Mouse (Mus musculus) adrenal gland, adult 2 months (tissue): ENCODE measurements around the gene Wnk2. TPM values are rescaled to one million over a fixed set of nuclear protein-coding genes. Genes with fewer than 3 reads are reported as not detected.

Source experiments
- polyA plus RNA-seq: library from polyadenylated mRNA; depleted of rRNA; stranded (reverse); fragments of >200 nt; gene quantifications from 2 replicates; pipeline ENCODE4 v1.2.3, GENCODE M21; 2012; rRNA removed
- total RNA-seq, 2 experiments: library from RNA; stranded (reverse); gene quantifications; 2 replicates each; pipeline ENCODE4 v1.2.3; 2021

The Wnk2 gene
- total and polyA plus RNA-seq, 3 experiments = 2.5 to 4.2 (median 3.2) TPM

Other genes with a start within 250 kb of the Wnk2 start
- 100 to 1,000 TPM; 160 to 173 TPM for gene Fam120a, start 180.0 kb downstream of the Wnk2 start, total RNA-seq
- 76.8 and 86.1 TPM in 2 replicates for gene Fam120a, start 180.0 kb downstream of the Wnk2 start, polyA plus RNA-seq
- gene Ninj1, start 39.5 kb upstream of the Wnk2 start, total RNA-seq = 10 to 100 TPM; 64.9 to 66.3 TPM
- 184 and 303 TPM in 2 replicates for gene Ninj1, start 39.5 kb upstream of the Wnk2 start, polyA plus RNA-seq
- 10 to 100 TPM; 69.7 to 78.1 TPM for gene Card19, start 68.0 kb upstream of the Wnk2 start, total RNA-seq
- 250 and 286 TPM in 2 replicates for gene Card19, start 68.0 kb upstream of the Wnk2 start, polyA plus RNA-seq
- 10 to 100 TPM in 1 of 2 experiments, under 1 TPM in 1; 0.52 to 10.9 TPM for gene Susd3, start 100.7 kb upstream of the Wnk2 start, total RNA-seq
- 5.0 and 143 TPM in 2 replicates for gene Susd3, start 100.7 kb upstream of the Wnk2 start, polyA plus RNA-seq
- gene Fgd3, start 172.3 kb upstream of the Wnk2 start, total RNA-seq = 1 to 10 TPM; 3.1 to 6.0 TPM
- 1.3 and 2.3 TPM in 2 replicates for gene Fgd3, start 172.3 kb upstream of the Wnk2 start, polyA plus RNA-seq
- gene Bicd2, start 193.6 kb upstream of the Wnk2 start, total RNA-seq = 10 to 100 TPM; 34.7 to 43.2 TPM
- gene Bicd2, start 193.6 kb upstream of the Wnk2 start, polyA plus RNA-seq = 25.1 and 25.2 TPM in 2 replicates